Mouse (Mus musculus) cerebellum, adult 2 months (tissue): ENCODE data around the gene Fchsd2.

Experiments
- CTCF ChIP-seq: fragments of 200-500 bp; IDR thresholded peaks from 2 replicates; pipeline ENCODE4 v1.5.1; 2011; ENCODE audit warnings: low read depth, mild to moderate bottlenecking, control low read depth, low read length, moderate library complexity, borderline replicate concordance; ENCODE audit not compliant: insufficient read depth
- POLR2A ChIP-seq: fragments of 200-500 bp; IDR thresholded peaks from 2 replicates; pipeline ENCODE4 v1.6.1; 2011; ENCODE audit warnings: low read length, control low read depth, borderline replicate concordance; ENCODE audit not compliant: insufficient read depth

DNA sequence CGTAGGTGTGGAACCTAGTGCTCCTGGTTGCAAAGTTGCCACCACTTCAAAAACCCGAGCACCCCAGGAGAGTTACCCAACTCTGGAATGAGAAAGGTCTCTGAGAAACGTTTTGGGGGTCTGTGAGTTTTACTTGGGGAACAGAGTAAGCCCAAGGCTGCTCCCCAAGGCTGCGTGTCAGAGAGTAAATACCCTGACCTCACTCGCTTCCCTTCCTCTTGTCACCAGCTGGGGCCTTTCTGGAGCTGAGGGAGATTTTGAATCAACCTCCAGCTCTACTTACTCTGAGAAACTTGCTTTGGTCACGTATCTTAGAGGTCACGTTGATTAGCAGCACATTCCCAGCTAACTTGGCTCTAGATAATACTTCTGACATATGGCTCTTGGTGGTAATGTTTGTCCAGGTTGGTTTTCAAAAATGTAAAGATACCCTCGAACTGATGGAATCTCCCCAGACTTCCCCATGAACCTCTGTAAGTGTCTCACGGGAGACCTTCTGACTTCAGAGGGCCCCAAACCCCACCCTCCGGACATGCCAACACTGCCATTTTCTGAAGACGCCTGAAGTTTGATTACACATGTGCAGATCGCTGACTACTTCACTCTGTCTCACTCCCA, 20.4 kb upstream of the Fchsd2 start:
- no peak for TF ChIP-seq CTCF
- no peak for TF ChIP-seq POLR2A
